Mouse (Mus musculus) E14TG2a.4 (cell line): ENCODE results near the gene Krtap2-4.

Experiments
- CTCF ChIP-seq: conservative IDR thresholded peaks from 2 replicates; pipeline ENCODE4 v1.5.1; 2014; ENCODE audit warnings: low read length
- NANOG ChIP-seq: IDR thresholded peaks from 2 replicates; pipeline ENCODE4 v1.6.1; 2014; ENCODE audit warnings: borderline replicate concordance, low read length, mixed read lengths

- no peak for TF ChIP-seq CTCF
- TF ChIP-seq NANOG: no peak
Measured at GRCm38 (mm10) chr11:99633293-99633692, 18.6 kb upstream of the Krtap2-4 start.
